Mouse (Mus musculus): ENCODE measurements around the gene Gm7579. TPM values are rescaled to one million over a fixed set of nuclear protein-coding genes. Genes with fewer than 3 reads are reported as not detected.
"Not testable (repeated sequence)": the region's sequence is repeated elsewhere in the genome, so short reads cannot be mapped to it uniquely, and the experiment has no call there.

Gene Gm7579
- not detected for total RNA-seq (2021)
- long read RNA-seq, experiment 1, result 0 reads
- long read RNA-seq, experiment 2, result 0 reads

GRCm38 (mm10) chr7:142211559-142211958, at the start of gene Gm7579:
Gene Gm7579 (plus strand): TSS chr7:142211859.
- TF ChIP-seq CTCF (IDR thresholded peaks at IDR 0.05), result no peak
- Histone ChIP-seq H3K4me3 (no peak within 1 kb of the TSS), H3K27ac (no peak within 1 kb of the TSS)
- no peak for DNase-seq (ENCODE audit: extremely low spot score in 1 of 2, low spot score in 2 of 2)
- intact Hi-C loops (cut with DNase I), result no loop called here

- DNase-seq (ENCODE audit: extremely low spot score in 1 of 2, low spot score in 2 of 2); intact Hi-C loops (cut with DNase I); H3K4me3 ChIP-seq; H3K27ac ChIP-seq: not testable (repeated sequence)
These were observed 46.0 kb upstream of the Gm7579 start, which contains the start of gene Gm4553 for GRCm38 (mm10) chr7:142165639-142166038. Gene Gm4553 (minus strand): TSS chr7:142165739.

- peak; percentile 62 for TF ChIP-seq CTCF (IDR thresholded peaks at IDR 0.05)
- intact Hi-C loops (cut with DNase I), result loop anchor here (5.0 kb wide), 1 partner anchor 153 kb away; no protein-coding TSS in a partner anchor
- DNase-seq (ENCODE audit: extremely low spot score in 1 of 2, low spot score in 2 of 2), result no peak
- Histone ChIP-seq H3K27ac (no peak overlapping the region), H3K4me3 (no peak overlapping the region)
These were observed 41.8 kb upstream of the Gm7579 start for GRCm38 (mm10) chr7:142169836-142170235.

GRCm38 (mm10) chr7:142175905-142176304, 35.8 kb upstream of the Gm7579 start, which contains the start of gene Krtap5-2:
Gene Krtap5-2 (minus strand): TSS chr7:142176005.
- DNase-seq (ENCODE audit: extremely low spot score in 1 of 2, low spot score in 2 of 2); H3K4me3 ChIP-seq; intact Hi-C loops (cut with DNase I); H3K27ac ChIP-seq: not testable (repeated sequence)

GRCm38 (mm10) chr7:142178685-142179084, 33.0 kb upstream of the Gm7579 start:
- no peak overlapping the region for H3K27ac ChIP-seq
- TF ChIP-seq CTCF (IDR thresholded peaks at IDR 0.05), result no peak
- no peak for DNase-seq (ENCODE audit: extremely low spot score in 1 of 2, low spot score in 2 of 2)
- no peak overlapping the region for H3K4me3 ChIP-seq
- intact Hi-C loops (cut with DNase I), result no loop called here

- intact Hi-C loops (cut with DNase I), result no loop called here
- no peak overlapping the region for H3K4me3 ChIP-seq
- no peak overlapping the region for H3K27ac ChIP-seq
- DNase-seq (ENCODE audit: extremely low spot score in 1 of 2, low spot score in 2 of 2), result no peak
- TF ChIP-seq CTCF (IDR thresholded peaks at IDR 0.05), result no peak
These were observed 30.6 kb upstream of the Gm7579 start for GRCm38 (mm10) chr7:142181021-142181420.

- no peak for DNase-seq (ENCODE audit: extremely low spot score in 1 of 2, low spot score in 2 of 2)
- intact Hi-C loops (cut with DNase I), result no loop called here
- no peak for TF ChIP-seq CTCF (IDR thresholded peaks at IDR 0.05)
These were observed 23.5 kb upstream of the Gm7579 start for GRCm38 (mm10) chr7:142188156-142188555.

GRCm38 (mm10) chr7:142190289-142190688, 21.4 kb upstream of the Gm7579 start, which contains the start of gene Gm10153:
Gene Gm10153 (minus strand): TSS chr7:142190389.
- intact Hi-C loops (cut with DNase I), result no loop called here
- no peak for DNase-seq (ENCODE audit: extremely low spot score in 1 of 2, low spot score in 2 of 2)
- H3K4me3 ChIP-seq, result no peak within 1 kb of the TSS
- no peak within 1 kb of the TSS for H3K27ac ChIP-seq
- no peak for TF ChIP-seq CTCF (IDR thresholded peaks at IDR 0.05)

More at GRCm38 (mm10) chr7:142188156-142188555, 23.5 kb upstream of the Gm7579 start:
- Histone ChIP-seq H3K27ac (no peak overlapping the region), H3K4me3 (no peak overlapping the region)

- no peak for TF ChIP-seq CTCF (IDR thresholded peaks at IDR 0.05)
- Histone ChIP-seq H3K4me3 (no peak overlapping the region), H3K27ac (no peak overlapping the region)
- DNase-seq (ENCODE audit: extremely low spot score in 1 of 2, low spot score in 2 of 2), result no peak
- intact Hi-C loops (cut with DNase I), result no loop called here
These were observed 12.9 kb upstream of the Gm7579 start for GRCm38 (mm10) chr7:142198748-142199147.

- Histone ChIP-seq H3K27ac (no peak within 1 kb of the TSS), H3K4me3 (no peak within 1 kb of the TSS)
- no peak for TF ChIP-seq CTCF (IDR thresholded peaks at IDR 0.05)
- intact Hi-C loops (cut with DNase I), result no loop called here
- DNase-seq (ENCODE audit: extremely low spot score in 1 of 2, low spot score in 2 of 2), result no peak
These were observed 10.6 kb upstream of the Gm7579 start, which contains the start of gene Krtap5-3 for GRCm38 (mm10) chr7:142201064-142201463. Gene Krtap5-3 (plus strand): TSS chr7:142201364.

GRCm38 (mm10) chr7:142205488-142205887, 6.2 kb upstream of the Gm7579 start:
- intact Hi-C loops (cut with DNase I), result no loop called here
- no peak for TF ChIP-seq CTCF (IDR thresholded peaks at IDR 0.05)
- no peak overlapping the region for H3K27ac ChIP-seq
- DNase-seq (ENCODE audit: extremely low spot score in 1 of 2, low spot score in 2 of 2), result no peak
- H3K4me3 ChIP-seq, result no peak overlapping the region

- intact Hi-C loops (cut with DNase I); H3K4me3 ChIP-seq; H3K27ac ChIP-seq; DNase-seq (ENCODE audit: extremely low spot score in 1 of 2, low spot score in 2 of 2): not testable (repeated sequence)
These were observed 4.8 kb upstream of the Gm7579 start for GRCm38 (mm10) chr7:142206891-142207290.

- intact Hi-C loops (cut with DNase I); H3K27ac ChIP-seq; H3K4me3 ChIP-seq; DNase-seq (ENCODE audit: extremely low spot score in 1 of 2, low spot score in 2 of 2): not testable (repeated sequence)
These were observed 477 bp downstream of the Gm7579 start for GRCm38 (mm10) chr7:142212136-142212535.
